Mouse (Mus musculus) heart, adult 2 months (tissue): ENCODE results near the gene Oprd1.

Source experiments
- CTCF ChIP-seq: fragments of 200-600 bp; IDR thresholded peaks from 2 replicates; pipeline ENCODE4 v1.8.1; 2022; ENCODE audit warnings: antibody characterized with exemption, mild to moderate bottlenecking, moderate library complexity
- EP300 ChIP-seq: fragments of 200-500 bp; IDR thresholded peaks from 2 replicates; pipeline ENCODE4 v1.6.1; 2011; ENCODE audit warnings: low read depth, low read length, control low read depth; ENCODE audit not compliant: insufficient read depth
- POLR2A ChIP-seq: fragments of 200-500 bp; IDR thresholded peaks from 2 replicates; pipeline ENCODE4 v1.6.1; 2011; ENCODE audit warnings: mild to moderate bottlenecking, low read depth, low read length, control low read depth; ENCODE audit not compliant: insufficient read depth

GRCm38 (mm10) chr4:132101152-132101551 lies 43.1 kb downstream of the Oprd1 start:
- TF ChIP-seq POLR2A, result no peak
- peak; percentile 72 for TF ChIP-seq CTCF
- TF ChIP-seq EP300, result no peak
